Mouse (Mus musculus): ENCODE measurements around the gene Rab25. TPM values are rescaled to one million over a fixed set of nuclear protein-coding genes. Genes with fewer than 3 reads are reported as not detected.

The Rab25 gene
- polyA plus RNA-seq, 1 experiment from 2014 or later = 0.49 TPM

- Histone ChIP-seq H3K4me1 (peaks cover 72% of the 10 kb centered on the region), H3K4me3 (peak overlapping the region; percentile 87), H3K27me3 (ENCODE audit: low read depth, poor library complexity, severe bottlenecking) (no peaks in the 10 kb centered on the region), H3K9me3 (replicated peaks) (no peaks in the 10 kb centered on the region), H3K27ac (replicated peaks) (peak overlapping the region; percentile 100), H3K36me3 (peaks cover 56% of the 10 kb centered on the region)
- 39% methylated on average over 4 of the region's 4 CpGs for WGBS
- no peak for DNase-seq (ENCODE audit: low spot score)
Observed at GRCm38 (mm10) chr3:88535527-88535926, 12.6 kb downstream of the Rab25 start.

- 7% methylated on average over 3 of the region's 3 CpGs for WGBS
- no peak for DNase-seq (ENCODE audit: low spot score)
- Histone ChIP-seq H3K4me3 (peak overlapping the region; percentile 87), H3K27ac (replicated peaks) (peak overlapping the region; percentile 100), H3K27me3 (ENCODE audit: low read depth, poor library complexity, severe bottlenecking) (no peaks in the 10 kb centered on the region), H3K36me3 (peaks cover 51% of the 10 kb centered on the region), H3K9me3 (replicated peaks) (no peaks in the 10 kb centered on the region), H3K4me1 (peaks cover 72% of the 10 kb centered on the region)
Observed at GRCm38 (mm10) chr3:88535005-88535404, 13.1 kb downstream of the Rab25 start.

GRCm38 (mm10) chr3:88533706-88534105 lies 14.4 kb downstream of the Rab25 start:
- peaks cover 73% of the 10 kb centered on the region for H3K4me1 ChIP-seq
- no peaks in the 10 kb centered on the region for H3K27me3 ChIP-seq (ENCODE audit: low read depth, poor library complexity, severe bottlenecking)
- H3K9me3 ChIP-seq (replicated peaks) = no peaks in the 10 kb centered on the region
- peak overlapping the region; percentile 100 for H3K27ac ChIP-seq (replicated peaks)
- WGBS = 2% methylated on average over 4 of the region's 5 CpGs
- peaks cover 46% of the 10 kb centered on the region for H3K36me3 ChIP-seq
- peak overlapping the region; percentile 87 for H3K4me3 ChIP-seq
- peak; percentile 54 for DNase-seq (ENCODE audit: low spot score)

- H3K36me3 ChIP-seq = peaks cover 38% of the 10 kb centered on the region
- H3K9me3 ChIP-seq (replicated peaks) = no peaks in the 10 kb centered on the region
- peak; percentile 81 for DNase-seq (ENCODE audit: low spot score)
- under 1% methylated on average over 40 of the region's 40 CpGs for WGBS
- H3K27ac ChIP-seq (replicated peaks) = peak overlapping the region; percentile 100
- H3K27me3 ChIP-seq (ENCODE audit: low read depth, poor library complexity, severe bottlenecking) = no peaks in the 10 kb centered on the region
- H3K4me1 ChIP-seq = peaks cover 73% of the 10 kb centered on the region
- H3K4me3 ChIP-seq = peak overlapping the region; percentile 87
Observed at GRCm38 (mm10) chr3:88532689-88533511, 15.2 kb downstream of the Rab25 start.

GRCm38 (mm10) chr3:88532299-88532674 lies 15.8 kb downstream of the Rab25 start, which contains the start of gene Mex3a:
TSS of gene Mex3a (plus strand) at chr3:88532395.
- WGBS = 1% methylated on average over 29 of the region's 31 CpGs
- Histone ChIP-seq H3K27ac (replicated peaks) (peak within 1 kb of the TSS; percentile 100), H3K4me3 (peak within 1 kb of the TSS; percentile 87), H3K9me3 (replicated peaks) (no peaks in the 10 kb centered on the region), H3K27me3 (ENCODE audit: low read depth, poor library complexity, severe bottlenecking) (no peaks in the 10 kb centered on the region), H3K36me3 (peaks cover 36% of the 10 kb centered on the region), H3K4me1 (peaks cover 73% of the 10 kb centered on the region)
- DNase-seq (ENCODE audit: low spot score) = no peak

- Histone ChIP-seq H3K9me3 (replicated peaks) (no peaks in the 10 kb centered on the region), H3K4me1 (peaks cover 73% of the 10 kb centered on the region), H3K27me3 (ENCODE audit: low read depth, poor library complexity, severe bottlenecking) (no peaks in the 10 kb centered on the region), H3K27ac (replicated peaks) (peak overlapping the region; percentile 100), H3K36me3 (peaks cover 30% of the 10 kb centered on the region), H3K4me3 (peak overlapping the region; percentile 87)
- DNase-seq (ENCODE audit: low spot score) = peak; percentile 94
- under 1% methylated on average over 63 of the region's 63 CpGs for WGBS
Observed at GRCm38 (mm10) chr3:88531348-88532298, 16.5 kb downstream of the Rab25 start.

- Histone ChIP-seq H3K27ac (replicated peaks) (peak overlapping the region; percentile 100), H3K4me1 (peaks cover 71% of the 10 kb centered on the region), H3K4me3 (peak overlapping the region; percentile 87), H3K9me3 (replicated peaks) (no peaks in the 10 kb centered on the region), H3K36me3 (peaks cover 18% of the 10 kb centered on the region), H3K27me3 (ENCODE audit: low read depth, poor library complexity, severe bottlenecking) (no peaks in the 10 kb centered on the region)
- DNase-seq (ENCODE audit: low spot score) = peak; percentile 50
- 9% methylated on average over 11 of the region's 11 CpGs for WGBS
Observed at GRCm38 (mm10) chr3:88530082-88530864, 17.8 kb downstream of the Rab25 start.

GRCm38 (mm10) chr3:88529204-88530000 lies 18.7 kb downstream of the Rab25 start:
- Histone ChIP-seq H3K9me3 (replicated peaks) (no peaks in the 10 kb centered on the region), H3K4me1 (peaks cover 62% of the 10 kb centered on the region), H3K36me3 (peaks cover 18% of the 10 kb centered on the region), H3K4me3 (peak overlapping the region; percentile 87), H3K27me3 (ENCODE audit: low read depth, poor library complexity, severe bottlenecking) (no peaks in the 10 kb centered on the region), H3K27ac (replicated peaks) (peak overlapping the region; percentile 100)
- 36% methylated on average over 7 of the region's 7 CpGs for whole genome bisulfite sequencing
- DNase-seq (ENCODE audit: low spot score) = no peak

- H3K36me3 ChIP-seq = peaks cover 22% of the 10 kb centered on the region
- H3K4me3 ChIP-seq = no peak overlapping the region
- DNase-seq (ENCODE audit: low spot score) = no peak
- no peaks in the 10 kb centered on the region for H3K27me3 ChIP-seq (ENCODE audit: low read depth, poor library complexity, severe bottlenecking)
- no peak overlapping the region for H3K27ac ChIP-seq (replicated peaks)
- peaks cover 54% of the 10 kb centered on the region for H3K4me1 ChIP-seq
- no peaks in the 10 kb centered on the region for H3K9me3 ChIP-seq (replicated peaks)
- WGBS = 85% methylated on average over 11 of the region's 11 CpGs
Observed at GRCm38 (mm10) chr3:88528646-88529045, 19.5 kb downstream of the Rab25 start.

- peaks cover 54% of the 10 kb centered on the region for H3K4me1 ChIP-seq
- H3K36me3 ChIP-seq = peaks cover 33% of the 10 kb centered on the region
- H3K4me3 ChIP-seq = peak overlapping the region; percentile 42
- 25% methylated on average over 8 of the region's 8 CpGs for WGBS
- no peak for DNase-seq (ENCODE audit: low spot score)
- no peaks in the 10 kb centered on the region for H3K9me3 ChIP-seq (replicated peaks)
- no peaks in the 10 kb centered on the region for H3K27me3 ChIP-seq (ENCODE audit: low read depth, poor library complexity, severe bottlenecking)
- H3K27ac ChIP-seq (replicated peaks) = peak overlapping the region; percentile 81
Observed at GRCm38 (mm10) chr3:88527565-88527964, 20.5 kb downstream of the Rab25 start.

Measured in midbrain, embryonic 10.5 days (tissue).